Mouse (Mus musculus) T-cell, adult 2 months (primary cell): ENCODE data around the gene Tfec.

Source experiments
- DNase-seq: peaks from one replicate; pipeline ENCODE4 v3.0.0; 2022; ENCODE audit warnings: low spot score

Gene Tfec

DNA sequence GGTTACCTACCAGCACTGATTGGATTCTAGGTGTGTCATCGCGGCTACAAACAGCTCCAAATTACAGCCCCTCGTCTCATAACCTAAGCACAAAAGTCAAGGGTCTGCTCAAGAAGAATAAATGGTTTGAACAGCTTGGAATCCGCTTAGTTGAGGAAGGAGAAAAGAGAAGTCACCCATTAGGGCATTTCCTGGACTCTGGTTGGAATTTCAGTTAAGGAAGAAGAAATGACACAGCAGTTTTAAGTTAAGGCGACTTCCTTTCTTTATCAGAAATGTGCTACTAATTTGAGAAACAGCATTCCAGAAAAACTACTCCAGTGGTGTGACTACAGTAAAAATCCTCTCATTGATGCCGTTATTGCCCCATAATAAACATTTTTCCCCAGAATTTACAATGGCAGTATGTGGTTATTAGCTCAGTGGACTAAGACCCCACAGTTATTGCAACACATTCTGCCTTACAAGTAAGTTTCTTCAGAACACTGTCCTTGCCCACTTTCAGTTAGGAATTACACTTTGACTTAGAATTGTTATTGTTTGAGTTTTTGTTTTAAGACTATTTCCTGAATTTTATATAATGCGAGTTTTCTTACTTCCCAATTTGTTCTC lies at the start of gene Tfec:
Gene Tfec (minus strand): TSS at position 191 of the 612 bp plus-strand sequence.
- no peak for DNase-seq

DNA sequence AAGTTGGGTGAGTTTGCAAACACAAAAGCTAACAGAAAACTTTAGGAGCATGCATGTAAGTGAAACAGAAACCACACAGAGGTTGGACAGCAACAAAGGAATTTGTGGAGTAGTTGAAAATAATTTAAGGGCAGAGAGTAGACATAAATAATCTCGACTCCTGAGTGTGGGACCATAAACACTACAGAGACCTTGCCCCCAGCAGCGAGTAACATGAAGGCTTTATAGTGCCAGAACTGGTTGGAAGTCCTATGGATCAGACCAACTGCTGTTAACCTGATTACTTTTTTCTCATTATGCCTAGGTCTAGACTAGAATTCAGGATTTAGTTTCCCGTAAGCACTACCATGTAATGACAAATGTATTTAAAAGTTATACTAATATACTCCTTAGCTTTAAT lies 49.6 kb upstream of the Tfec start:
- no peak for DNase-seq

GRCm38 (mm10) chr6:16943513-16943912 lies 45.3 kb upstream of the Tfec start:
- DNase-seq: no peak

DNA sequence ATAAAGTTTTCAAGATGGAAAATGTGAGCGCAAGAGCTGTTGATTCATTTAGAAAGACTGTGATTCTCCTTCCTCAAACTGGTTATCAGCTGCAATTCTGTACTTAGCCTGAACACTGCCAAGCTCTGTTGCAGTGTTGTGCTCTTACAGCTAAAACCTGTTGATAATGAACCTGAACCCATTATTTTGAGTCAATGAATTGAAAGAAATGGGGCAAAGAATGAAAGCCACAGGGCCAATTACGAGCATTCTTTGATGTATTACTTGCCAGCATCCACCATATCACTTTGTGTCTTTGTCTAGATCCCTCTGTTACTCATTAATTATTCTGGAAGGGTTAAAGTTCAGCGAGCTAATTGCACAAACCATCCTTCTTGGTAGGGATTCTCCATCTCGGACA lies 44.2 kb upstream of the Tfec start:
- DNase-seq: no peak

DNA sequence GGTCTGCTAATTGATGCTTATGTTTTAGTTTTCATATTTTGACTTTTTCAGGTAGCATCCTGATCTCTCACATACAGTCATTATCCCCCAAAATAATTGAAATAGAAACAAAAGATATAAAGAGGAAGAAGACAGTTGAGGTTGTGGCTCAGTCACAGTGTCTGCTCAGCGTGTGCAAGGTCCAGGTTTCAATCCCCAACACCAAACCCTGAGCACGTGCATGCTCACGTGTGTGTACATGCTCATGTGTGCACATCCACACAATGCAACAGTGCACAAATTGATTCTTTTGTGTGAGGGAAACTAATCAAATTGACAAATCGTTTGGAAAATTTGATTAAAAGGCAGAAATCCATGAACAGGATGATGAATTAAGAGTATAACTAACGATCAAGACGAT lies 32.8 kb upstream of the Tfec start:
- no peak for DNase-seq

GRCm38 (mm10) chr6:16920111-16920656 lies 21.9 kb upstream of the Tfec start:
- DNase-seq: no peak

DNA sequence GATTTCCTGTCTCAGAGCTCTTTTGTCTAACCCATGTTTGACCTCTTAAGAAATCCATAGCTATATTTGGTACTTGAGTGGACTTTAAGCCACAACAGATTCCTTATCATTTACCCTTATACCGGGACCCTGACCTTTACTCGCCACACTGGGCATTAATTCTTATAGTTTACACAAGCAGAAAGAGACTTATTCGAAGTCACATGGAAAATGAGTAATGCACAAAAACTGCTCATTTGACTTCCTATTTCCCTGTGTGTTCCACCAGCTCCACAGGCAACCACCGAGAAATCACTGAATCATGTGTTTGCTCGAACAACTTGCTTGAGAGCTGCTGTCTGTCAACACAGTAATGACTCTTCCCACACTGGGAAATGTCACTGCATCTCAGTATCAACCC lies 6.4 kb downstream of the Tfec start:
- no peak for DNase-seq

GRCm38 (mm10) chr6:16883537-16884307 lies 14.5 kb downstream of the Tfec start:
- no peak for DNase-seq

DNA sequence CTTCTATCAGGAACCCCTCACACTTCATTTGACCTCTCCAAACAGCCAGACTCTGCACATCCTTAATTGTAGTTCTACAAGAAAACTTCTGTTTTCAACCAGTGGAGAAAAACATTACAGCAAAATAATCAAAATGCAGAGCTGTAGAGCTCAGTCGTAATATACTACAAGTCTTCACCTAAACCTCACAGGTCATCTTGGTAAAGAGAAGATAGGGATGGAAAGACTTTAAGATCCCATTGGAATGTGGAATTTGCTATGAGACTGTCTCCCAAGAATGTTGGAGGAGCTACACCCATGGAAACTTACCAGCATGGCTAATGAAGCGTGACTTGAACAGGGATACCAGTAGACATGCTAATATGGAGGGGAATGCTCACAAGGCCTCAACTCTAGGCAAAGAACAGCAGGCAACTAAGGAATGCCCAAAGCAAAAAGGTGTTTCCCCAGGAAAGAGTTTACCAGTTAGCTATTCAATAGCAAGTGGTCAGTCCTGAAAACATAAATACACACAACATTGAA lies 24.2 kb downstream of the Tfec start:
- DNase-seq: no peak

DNA sequence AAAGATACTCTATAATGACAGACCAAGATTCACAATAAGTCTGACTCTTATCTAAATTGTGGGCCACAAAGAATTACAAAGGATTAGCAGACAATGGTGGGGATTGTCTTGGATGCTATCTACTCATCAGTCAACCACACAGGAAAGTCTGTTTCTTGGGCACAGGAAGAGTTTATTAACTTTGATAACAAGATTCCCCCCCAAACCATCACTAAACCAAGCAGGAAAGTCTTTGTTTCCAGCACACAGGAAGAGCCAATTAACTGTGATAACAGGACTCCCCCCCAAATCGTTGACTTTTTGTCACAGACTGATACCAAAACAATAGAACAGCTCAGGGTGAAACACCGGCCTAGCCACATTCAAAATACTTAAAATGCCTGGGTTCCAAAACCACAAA lies 28.2 kb downstream of the Tfec start:
- no peak for DNase-seq

- no peak for DNase-seq
Observed at GRCm38 (mm10) chr6:16868314-16868713, 29.9 kb downstream of the Tfec start.

DNA sequence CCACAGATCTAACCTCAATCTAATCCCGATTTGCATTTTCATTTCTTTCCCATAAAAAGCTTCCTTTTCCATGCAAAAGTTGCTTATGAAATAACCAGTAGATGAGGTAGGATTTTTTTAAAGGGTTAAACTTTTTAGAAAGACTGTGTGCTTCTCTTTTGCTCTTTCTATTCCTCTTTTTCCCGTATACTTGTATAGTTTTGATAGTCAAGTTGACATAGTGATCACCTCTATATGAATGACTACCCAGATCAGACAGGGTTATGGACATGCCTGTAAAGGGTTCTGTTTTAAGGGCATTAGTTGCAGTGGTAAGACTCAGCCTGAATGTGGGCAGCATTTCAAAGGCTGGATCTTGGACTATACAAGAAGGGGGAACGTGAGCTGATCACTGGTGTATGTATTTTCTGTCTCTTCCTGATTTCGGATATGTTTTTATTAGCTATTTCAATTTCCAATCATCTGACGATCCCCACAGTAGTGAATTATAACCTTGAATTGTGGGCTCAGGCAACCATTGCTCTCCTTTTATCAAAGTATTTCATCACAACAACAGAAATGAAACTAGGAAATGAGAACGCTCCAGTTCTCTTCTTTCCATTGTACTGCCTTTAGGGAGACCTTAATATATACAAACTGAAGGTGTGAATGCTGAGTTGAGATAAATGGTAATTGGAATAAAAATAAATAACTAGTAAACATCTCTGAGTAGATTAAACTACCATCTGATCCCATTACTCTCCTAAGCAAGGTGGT lies 35.3 kb downstream of the Tfec start:
- no peak for DNase-seq

DNA sequence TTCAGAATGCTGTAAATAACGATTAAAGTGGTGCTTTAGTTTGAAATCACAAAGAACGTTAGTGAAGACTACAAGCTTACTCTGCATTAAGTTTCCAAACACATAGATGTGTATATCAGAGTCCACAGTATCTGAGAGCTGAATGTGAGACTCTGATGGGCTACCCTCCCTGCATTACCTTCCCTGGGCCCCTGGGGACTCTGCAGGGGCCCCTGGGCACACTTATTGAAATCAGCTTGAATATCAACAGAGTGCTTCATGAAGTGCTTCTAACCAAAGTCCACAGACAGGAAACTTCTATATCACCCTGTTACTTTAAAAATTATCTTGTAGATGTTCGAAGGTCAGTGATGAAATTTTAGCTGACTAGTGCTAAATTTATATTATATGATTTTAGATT lies 36.2 kb downstream of the Tfec start:
- DNase-seq: no peak

DNA sequence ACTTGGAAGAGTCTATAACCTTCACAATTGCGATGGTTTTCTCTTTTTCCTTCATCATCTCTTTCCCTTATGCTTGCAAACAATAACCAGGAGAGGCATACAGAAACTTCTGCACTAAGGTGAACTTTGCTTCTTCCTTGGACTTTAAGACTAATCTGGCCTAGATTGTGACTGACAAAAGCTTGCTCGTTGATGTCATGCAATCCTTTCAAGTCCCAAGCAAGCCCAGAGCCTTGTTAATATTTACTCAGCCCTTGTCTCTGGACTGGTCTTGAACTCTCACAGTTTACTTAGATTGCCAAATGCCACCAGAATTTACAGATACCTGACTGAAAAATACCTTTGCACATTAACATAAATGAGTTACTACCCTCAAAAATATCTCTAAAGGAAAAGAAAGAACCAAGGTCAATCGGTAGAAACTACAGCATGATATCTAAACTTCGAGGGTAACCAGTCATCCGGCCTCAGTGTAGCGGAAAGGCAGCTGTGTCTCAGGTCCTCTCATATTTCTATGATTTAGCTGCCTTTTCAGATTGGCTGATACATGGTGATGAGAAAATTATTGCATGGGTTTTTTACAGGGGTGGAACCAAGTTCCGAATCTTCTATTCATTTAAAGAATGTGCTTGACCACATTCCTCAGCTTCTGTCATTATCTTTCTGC lies 42.2 kb downstream of the Tfec start:
- DNase-seq: no peak

- DNase-seq: no peak
Observed at GRCm38 (mm10) chr6:16854977-16855376, 43.3 kb downstream of the Tfec start.

DNA sequence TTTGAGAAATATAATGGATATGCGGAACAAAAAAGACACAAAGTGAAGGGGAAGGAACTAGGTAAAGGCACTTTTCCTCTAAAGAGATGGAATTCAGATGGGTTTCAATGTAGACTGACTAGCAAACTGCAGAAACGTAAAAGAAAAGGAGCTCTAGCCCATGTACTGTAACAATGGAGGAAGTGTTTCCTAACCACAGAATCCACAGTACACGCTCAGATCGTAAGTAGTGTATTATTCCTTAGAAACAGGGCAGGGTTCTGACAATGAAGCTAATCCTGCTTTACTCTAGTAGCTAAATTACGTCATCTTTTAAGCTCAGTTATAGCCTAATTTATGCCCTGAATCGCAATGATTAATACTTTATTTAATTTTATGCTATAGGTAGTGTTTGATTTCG lies 51.7 kb downstream of the Tfec start:
- DNase-seq: no peak

DNA sequence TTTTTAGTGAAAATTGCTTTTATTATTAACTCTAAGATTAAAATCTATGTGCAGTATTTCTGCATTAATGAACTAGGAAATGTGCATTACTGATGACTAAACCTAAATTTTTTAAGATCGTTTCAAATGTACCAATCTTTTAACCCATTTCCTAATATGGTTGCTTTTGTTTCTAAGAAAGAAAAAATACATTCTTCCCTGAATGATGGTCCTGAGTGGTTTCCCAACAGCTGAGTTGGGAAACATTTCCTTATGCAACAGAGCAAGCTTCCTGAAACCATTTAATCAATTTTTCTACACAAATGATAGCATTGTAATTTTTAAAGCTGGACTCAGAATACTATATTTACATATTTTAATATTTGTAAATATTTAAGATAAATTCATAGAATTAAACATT lies 62.6 kb downstream of the Tfec start:
- no peak for DNase-seq

- DNase-seq: no peak
Observed at GRCm38 (mm10) chr6:16828304-16828703, 69.9 kb downstream of the Tfec start.

DNA sequence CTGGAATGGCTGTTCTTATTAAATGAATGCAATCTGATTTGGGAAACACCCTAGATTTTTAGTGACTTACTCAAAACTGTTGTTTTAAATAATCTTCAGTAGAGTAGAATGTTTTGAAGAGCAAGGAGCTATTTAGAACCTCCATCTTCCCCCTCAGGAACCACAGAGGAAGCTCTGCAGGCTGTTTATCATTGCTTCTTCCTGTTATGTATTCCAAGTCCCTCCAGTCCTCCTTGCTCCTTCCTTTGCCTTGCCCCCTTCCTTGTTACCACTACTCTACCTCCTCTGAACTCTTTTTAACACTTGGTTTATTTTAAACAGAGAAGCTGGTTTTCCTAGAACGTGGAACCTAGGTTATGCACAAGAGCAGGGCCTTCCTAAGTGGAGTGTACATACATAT lies 76.3 kb downstream of the Tfec start:
- no peak for DNase-seq

- no peak for DNase-seq
Observed at GRCm38 (mm10) chr6:16806302-16806701, 91.9 kb downstream of the Tfec start.

DNA sequence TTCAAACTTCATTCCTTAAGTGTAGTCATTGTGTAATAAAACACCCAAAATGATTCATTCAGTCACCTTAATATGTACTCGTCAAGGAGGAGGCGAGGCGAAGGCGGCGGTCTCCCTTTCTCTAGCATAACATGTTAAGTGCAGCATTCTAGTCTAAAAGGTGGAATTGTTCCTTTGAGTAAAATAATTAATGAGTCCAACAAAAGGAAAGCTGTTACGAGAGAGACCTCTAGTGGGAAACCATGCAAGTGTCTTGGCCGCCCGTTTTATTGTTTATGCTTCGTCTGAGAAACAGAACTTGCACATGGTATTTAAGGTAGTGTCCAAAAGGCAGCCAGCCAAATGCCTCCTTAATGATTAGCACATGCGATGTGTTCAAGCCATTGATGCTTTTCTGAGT lies 100.6 kb downstream of the Tfec start:
- no peak for DNase-seq

- no peak for DNase-seq
Observed at GRCm38 (mm10) chr6:16796914-16797313, 101.3 kb downstream of the Tfec start.
